Mouse (Mus musculus): ENCODE results near the gene Usp7.

Usp7 gene

GRCm38 (mm10) chr16:8670041-8671035 lies 121.8 kb downstream of the Usp7 start:
- DNase-seq: no peak

- no peak for DNase-seq
Observed at GRCm38 (mm10) chr16:8669432-8669831, 122.7 kb downstream of the Usp7 start.

- no peak for DNase-seq
Observed at GRCm38 (mm10) chr16:8668386-8668785, 123.7 kb downstream of the Usp7 start.

GRCm38 (mm10) chr16:8667814-8668213 lies 124.3 kb downstream of the Usp7 start:
- no peak for DNase-seq

GRCm38 (mm10) chr16:8667261-8667660 lies 124.8 kb downstream of the Usp7 start:
- DNase-seq: no peak

- DNase-seq: no peak
Observed at GRCm38 (mm10) chr16:8666452-8666851, 125.7 kb downstream of the Usp7 start.

- no peak for DNase-seq
Observed at GRCm38 (mm10) chr16:8665367-8665766, 126.7 kb downstream of the Usp7 start.

- DNase-seq: no peak
Observed at GRCm38 (mm10) chr16:8663606-8664539, 128.2 kb downstream of the Usp7 start.

GRCm38 (mm10) chr16:8663022-8663421 lies 129.1 kb downstream of the Usp7 start:
- no peak for DNase-seq

GRCm38 (mm10) chr16:8658764-8659163 lies 133.3 kb downstream of the Usp7 start:
- DNase-seq: no peak

GRCm38 (mm10) chr16:8658349-8658748 lies 133.8 kb downstream of the Usp7 start:
- DNase-seq: no peak

GRCm38 (mm10) chr16:8656256-8656655 lies 135.9 kb downstream of the Usp7 start:
- DNase-seq: no peak

GRCm38 (mm10) chr16:8655599-8655998 lies 136.5 kb downstream of the Usp7 start:
- DNase-seq: no peak

GRCm38 (mm10) chr16:8655108-8655507 lies 137.0 kb downstream of the Usp7 start:
- DNase-seq: no peak

- peak in 1 of 2 experiments; percentile 19 for DNase-seq
Observed at GRCm38 (mm10) chr16:8650007-8650406, 142.1 kb downstream of the Usp7 start.

- DNase-seq: no peak
Observed at GRCm38 (mm10) chr16:8645546-8645945, 146.6 kb downstream of the Usp7 start.

- peak; percentile 46 to 56 for DNase-seq
Observed at GRCm38 (mm10) chr16:8643855-8644254, 148.3 kb downstream of the Usp7 start.

All from B cell, adult 2 months (primary cell).